Mouse (Mus musculus) brown adipose tissue, adult 24 weeks (tissue): ENCODE measurements around the gene Ccdc163. TPM values are rescaled to one million over a fixed set of nuclear protein-coding genes. Genes with fewer than 3 reads are reported as not detected.

ENCODE experiments used
- H3K27ac ChIP-seq: fragments of 200-500 bp; replicated peaks from 2 replicates; pipeline ENCODE4 v1.5.1; 2012; ENCODE audit warnings: low read depth, mild to moderate bottlenecking, low read length
- H3K4me1 ChIP-seq: fragments of 200-500 bp; 2 replicates; pipeline ENCODE4 v1.6.1; 2012; ENCODE audit warnings: low read length, mixed read lengths; ENCODE audit not compliant: control insufficient read depth, insufficient read depth, insufficient read length
- H3K4me3 ChIP-seq: fragments of 200-500 bp; 2 replicates; pipeline ENCODE4 v1.5.1; 2012; ENCODE audit warnings: low read depth, mild to moderate bottlenecking, low read length, moderate library complexity; ENCODE audit not compliant: insufficient read depth
- polyA plus RNA-seq: library from polyadenylated mRNA; stranded (reverse); fragments of >200 nt; gene quantifications from 2 replicates; pipeline ENCODE4 v1.2.4, GENCODE M21; 2012; ENCODE audit not compliant: missing spikeins, insufficient read depth, insufficient read length

The Ccdc163 gene
- polyA plus RNA-seq, 1 experiment, result 12.3 TPM

DNA sequence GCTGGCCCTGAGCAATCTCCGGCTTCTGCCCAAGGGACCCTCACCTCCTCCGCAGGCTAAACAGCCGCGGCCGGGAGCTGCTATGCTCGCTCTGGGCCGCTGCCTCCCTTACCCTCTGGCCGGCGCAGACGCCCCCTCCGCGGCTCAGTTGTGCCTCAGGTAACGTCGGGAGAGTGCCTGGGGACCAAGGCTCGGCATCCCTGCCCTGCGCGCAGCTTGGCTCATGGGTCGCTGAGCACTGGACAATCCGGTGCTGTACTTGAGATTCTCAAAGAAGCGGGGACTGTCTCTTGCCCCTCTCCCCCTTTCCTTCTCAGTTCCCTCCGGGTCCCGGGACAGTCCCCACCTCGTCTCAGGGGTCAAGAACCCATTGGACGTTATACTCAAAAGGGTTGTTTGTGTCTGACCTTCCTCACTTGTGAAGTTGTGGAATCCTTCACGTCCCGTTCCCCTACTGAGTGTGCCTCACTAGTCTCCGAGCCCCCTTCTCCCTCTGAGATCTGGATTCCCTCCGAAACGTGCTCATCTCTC is 12.9 kb downstream of the Ccdc163 start:
- Histone ChIP-seq H3K4me1 (peaks cover 2% of the 10 kb centered on the region; the same call in 1 of the 2 replicates), H3K4me3 (peak overlapping the region; percentile 84), H3K27ac (no peak overlapping the region)

DNA sequence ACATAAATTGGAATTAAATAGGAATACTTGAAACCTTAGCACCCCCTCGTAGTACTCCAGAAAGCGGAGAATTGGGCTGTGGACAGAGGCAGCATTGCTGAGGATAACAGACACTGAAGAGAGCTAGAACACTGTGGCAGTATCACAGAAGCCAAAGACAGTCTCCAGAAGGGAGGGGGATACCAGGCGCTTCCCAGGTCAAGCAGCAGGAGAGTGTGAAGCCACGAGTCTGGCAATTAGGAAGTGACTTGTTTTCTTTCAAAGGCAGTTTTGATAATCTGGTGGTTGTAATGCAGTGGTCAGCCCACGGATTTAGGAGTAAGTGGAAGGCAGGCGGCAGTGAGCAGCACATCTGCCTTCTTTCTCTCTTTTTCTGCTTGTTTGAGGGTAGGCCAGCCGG is 13.9 kb downstream of the Ccdc163 start:
- peaks cover 2% of the 10 kb centered on the region; the same call in 1 of the 2 replicates for H3K4me1 ChIP-seq
- H3K27ac ChIP-seq, result no peak overlapping the region
- no peak overlapping the region for H3K4me3 ChIP-seq

DNA sequence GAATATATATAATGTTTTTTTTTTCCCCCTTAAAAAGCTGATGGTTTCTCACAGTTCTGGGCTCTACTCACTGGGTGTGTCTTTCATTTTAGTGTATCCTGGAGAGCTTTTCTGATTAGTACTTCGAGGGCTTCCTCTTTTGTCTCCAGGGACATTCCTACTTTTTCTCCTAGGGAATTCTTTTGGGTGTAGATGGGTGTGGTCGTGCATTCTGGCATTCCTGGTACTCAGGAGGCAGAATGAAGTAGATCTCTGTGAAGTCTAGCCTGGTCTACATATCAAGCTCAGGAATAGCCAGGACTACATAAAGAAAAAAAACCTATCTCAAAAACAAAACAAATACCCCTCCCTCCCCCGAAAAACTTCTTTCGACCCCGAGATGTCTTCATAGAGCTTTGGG is 17.1 kb downstream of the Ccdc163 start:
- Histone ChIP-seq H3K4me3 (no peak overlapping the region), H3K4me1 (peaks cover 2% of the 10 kb centered on the region; the same call in 1 of the 2 replicates), H3K27ac (no peak overlapping the region)

DNA sequence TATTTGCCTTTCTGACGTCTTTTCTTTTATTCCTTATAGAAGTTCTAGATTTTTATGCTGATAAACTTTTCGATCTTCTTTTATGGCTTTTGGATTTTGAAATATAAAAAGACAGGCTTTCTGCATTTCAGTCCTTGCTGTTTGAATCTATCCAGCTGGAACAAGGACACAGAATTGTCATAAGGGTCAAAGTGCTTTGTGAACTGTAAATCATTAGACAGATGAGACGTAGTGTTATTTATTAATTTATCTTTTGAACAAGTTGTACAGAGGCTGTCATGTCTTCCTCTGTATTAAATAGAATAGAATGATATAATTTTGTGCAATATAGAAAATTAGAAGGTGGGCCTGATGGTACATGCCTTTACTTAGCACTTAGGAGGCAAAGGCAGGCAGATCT is 19.1 kb downstream of the Ccdc163 start:
- H3K27ac ChIP-seq, result no peak overlapping the region
- H3K4me3 ChIP-seq, result no peak overlapping the region
- no peaks in the 10 kb centered on the region for H3K4me1 ChIP-seq

DNA sequence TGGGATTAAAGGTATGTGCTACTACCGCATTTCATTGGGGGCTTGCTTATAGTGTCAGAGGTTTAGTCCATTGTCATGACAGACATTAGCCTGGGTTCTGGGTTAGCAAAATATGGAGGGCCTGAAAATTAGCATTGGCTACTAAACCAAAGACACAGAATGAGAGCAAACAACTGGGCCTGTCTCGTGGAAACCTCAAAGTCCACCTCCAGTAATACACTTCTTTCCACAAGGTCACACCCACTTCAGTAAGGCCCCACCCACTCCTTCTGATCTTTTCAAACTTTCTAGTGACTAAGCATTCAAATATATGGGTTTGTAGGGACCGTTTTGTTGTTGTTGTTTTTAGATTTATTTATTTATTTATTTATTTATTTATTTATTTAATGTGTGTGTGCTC is 21.2 kb downstream of the Ccdc163 start:
- Histone ChIP-seq H3K4me1 (no peaks in the 10 kb centered on the region), H3K27ac (no peak overlapping the region), H3K4me3 (no peak overlapping the region)

DNA sequence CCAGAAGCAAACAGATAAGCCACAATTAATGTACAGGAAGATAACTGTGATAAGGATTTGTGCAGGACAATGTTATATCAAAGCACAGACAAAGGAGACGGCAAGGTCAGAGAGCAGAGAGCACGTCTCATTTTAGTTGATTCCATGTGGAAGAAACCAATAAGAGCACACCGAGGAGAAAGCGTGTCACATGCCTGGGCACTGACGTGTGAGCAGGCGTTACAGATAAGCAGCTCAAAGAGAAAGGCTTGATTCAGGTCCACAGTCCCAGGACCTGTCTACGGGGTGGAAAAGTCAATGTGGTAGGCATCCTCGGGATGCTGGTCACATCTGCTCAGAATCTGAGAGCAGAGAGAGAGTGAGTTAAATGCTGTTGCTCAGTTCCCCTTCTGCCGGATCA is 22.8 kb downstream of the Ccdc163 start:
- Histone ChIP-seq H3K27ac (no peak overlapping the region), H3K4me1 (no peaks in the 10 kb centered on the region), H3K4me3 (no peak overlapping the region)

DNA sequence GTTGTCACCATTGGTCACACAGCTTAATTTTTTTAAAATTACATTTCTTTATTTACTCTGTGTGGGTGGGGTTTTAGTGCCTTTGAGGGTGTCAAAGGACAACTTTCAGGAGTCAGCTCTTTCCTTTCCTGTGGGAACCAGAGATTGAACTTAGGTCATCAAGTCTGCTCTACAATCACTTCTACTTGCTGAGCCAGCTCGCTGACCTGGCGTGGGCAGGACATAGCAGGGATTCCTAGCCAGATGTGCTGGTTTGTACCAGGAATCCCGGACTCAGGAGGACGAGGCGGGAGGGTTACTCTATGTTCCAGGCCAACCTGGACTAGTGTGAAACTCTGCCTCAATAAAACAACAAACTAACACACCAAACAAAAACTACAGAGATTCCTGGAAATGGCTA is 24.0 kb downstream of the Ccdc163 start:
- Histone ChIP-seq H3K27ac (no peak overlapping the region), H3K4me3 (no peak overlapping the region), H3K4me1 (no peaks in the 10 kb centered on the region)

DNA sequence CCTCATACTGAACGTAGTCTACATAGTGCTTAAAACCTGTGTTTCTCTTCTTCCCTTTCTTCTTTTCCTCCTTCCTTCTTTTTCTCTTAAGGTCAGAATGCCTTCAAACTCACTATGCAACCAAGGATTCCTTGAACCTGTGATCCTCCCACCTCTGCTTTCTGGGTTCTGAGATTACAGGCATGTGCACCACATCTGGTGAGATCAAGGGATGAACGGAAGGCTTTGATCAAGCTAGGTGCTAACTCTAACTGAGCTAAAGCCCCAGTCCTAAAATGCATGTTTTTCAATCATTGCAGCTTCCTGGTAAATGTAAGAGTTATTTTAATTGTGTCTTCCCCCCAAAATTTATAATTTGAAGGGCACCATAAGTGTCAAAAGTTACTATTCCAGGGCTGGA is 26.7 kb downstream of the Ccdc163 start:
- Histone ChIP-seq H3K4me1 (no peaks in the 10 kb centered on the region), H3K4me3 (no peak overlapping the region), H3K27ac (no peak overlapping the region)

DNA sequence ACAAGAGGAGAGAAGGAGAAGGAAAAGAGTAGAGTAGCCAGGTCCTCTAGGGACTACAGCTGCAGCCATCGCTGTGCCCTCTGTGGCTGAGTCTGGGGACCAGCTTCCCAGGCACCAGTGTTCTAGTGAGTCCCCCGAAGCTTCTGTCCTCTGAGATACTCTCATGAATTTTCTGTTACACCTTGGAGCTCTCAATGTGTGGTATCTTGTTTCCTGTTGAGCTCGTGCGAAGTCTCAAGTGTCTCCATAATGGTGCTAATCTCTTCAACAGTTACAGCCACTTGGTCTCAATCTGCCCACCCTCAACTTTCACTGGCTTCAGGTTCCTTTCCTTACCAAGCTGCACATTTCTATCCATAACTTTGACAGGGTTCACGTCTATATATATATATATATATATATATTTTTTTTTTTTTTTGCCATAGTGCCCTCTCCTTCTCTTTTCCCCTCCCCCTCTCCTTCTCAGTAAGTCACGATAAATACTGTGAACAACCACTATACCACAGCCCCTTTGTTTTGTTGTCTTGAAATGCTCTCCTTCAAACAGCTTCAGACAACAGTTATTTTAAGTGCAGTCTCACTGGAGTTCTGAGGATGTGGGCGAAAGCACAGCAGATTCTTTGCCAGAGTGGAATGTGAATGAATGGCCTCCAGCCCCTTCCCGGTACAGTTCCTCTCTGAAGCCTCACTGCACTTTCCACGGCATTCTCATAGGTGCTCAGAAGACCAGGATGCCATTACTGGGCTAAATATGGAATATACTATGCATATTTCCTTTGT is 30.9 kb downstream of the Ccdc163 start:
- Histone ChIP-seq H3K27ac (no peak overlapping the region), H3K4me3 (no peak overlapping the region), H3K4me1 (no peaks in the 10 kb centered on the region)

DNA sequence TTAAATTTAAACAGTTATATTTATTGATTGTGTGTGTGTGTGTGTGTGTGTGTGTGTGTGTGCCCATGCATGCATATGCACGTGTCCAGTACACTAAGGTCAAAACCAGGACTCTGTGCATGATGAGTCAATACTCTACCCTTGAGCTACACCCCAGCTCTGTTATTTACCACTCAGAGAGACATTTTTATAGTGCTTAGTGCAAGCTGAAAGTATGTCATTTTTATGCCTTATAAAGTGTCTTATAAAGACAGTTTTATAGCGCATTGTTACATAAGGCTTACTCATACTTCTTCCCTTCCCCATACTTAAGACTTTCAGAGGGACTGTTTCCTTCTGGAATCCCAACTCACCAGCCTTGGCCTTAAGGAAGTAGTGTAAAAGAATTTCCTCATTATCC is 41.4 kb downstream of the Ccdc163 start:
- Histone ChIP-seq H3K27ac (no peak overlapping the region), H3K4me3 (no peak overlapping the region), H3K4me1 (no peaks in the 10 kb centered on the region)

DNA sequence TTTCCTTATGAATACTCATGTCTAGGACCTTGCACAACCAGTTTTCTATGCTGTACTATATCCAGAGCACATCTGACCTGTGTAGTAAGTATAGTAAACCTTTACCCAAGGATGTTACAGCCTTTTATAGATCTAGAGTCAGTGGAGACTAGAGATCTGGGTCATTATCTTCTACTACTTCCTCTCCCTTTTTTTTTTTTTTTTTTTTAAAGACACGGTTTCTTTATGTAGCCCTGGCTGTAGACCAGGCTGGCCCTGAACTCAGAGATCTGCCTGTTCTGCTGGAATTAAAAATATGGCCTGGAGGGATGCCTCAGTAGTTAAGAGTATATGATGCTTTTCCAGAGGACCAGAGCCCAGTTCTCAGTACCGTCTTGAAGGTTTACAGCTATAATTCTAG is 53.6 kb downstream of the Ccdc163 start:
- Histone ChIP-seq H3K27ac (no peak overlapping the region), H3K4me1 (no peaks in the 10 kb centered on the region), H3K4me3 (no peak overlapping the region)

DNA sequence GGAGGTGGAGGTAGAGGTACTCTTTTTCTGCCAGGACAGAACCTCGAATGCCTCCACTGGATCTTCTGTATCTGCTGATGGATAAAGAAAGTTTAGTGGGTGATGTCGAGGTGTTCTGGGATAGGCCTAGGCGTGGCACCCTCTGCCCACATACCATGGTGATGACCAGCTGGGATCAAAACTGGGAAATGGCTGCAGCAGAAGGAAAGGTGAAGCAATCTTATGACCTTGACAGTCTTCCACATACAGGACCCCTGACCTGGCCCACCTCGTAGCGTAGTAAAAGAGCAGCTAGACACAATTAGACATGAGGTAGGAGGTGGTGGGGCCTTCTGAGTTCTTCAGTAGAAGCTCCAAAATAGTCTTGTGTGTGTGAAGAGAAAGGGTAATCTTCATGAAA is 55.7 kb downstream of the Ccdc163 start:
- H3K4me3 ChIP-seq, result no peak overlapping the region

DNA sequence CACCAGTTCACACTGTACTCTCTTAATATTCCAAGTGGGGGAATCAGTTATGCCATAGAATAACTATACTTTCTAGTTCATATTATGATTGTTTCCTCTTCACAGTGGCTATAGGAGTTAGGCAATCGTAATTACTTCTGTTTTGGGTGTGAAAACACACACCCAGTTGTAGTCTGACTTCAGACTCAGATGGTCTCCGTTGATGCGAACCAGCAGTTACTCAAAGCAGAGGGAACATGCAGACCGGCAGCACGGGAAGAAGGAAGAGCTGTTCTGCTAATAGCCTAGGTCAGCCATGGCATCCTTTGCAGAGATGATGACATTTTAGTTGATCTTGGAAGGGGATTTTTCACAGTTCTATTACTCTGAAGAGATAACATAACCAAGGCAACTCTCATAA is 60.2 kb downstream of the Ccdc163 start:
- Histone ChIP-seq H3K4me1 (no peaks in the 10 kb centered on the region), H3K4me3 (no peak overlapping the region), H3K27ac (no peak overlapping the region)

More for the DNA sequence above, 55.7 kb downstream of the Ccdc163 start:
- Histone ChIP-seq H3K27ac (no peak overlapping the region), H3K4me1 (no peaks in the 10 kb centered on the region)

DNA sequence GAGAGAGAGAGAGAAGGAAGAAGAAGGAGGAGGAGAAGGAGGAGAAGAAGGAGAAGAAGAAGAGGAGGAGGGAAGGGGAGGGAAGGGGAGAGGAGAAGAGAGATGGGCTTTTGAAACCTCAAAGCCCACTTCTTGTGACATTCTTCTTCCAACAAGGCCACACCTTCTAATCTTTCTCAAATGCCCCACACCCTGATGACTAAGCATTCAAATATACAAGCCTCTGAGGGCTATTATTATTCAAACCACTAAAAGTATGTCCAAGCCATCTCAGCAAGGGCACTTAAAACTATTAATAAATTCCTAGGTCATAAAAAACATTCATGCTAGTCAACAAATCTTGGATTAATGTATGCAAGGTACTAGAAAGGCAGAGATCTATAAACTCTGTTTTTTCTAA is 60.8 kb downstream of the Ccdc163 start:
- no peaks in the 10 kb centered on the region for H3K4me1 ChIP-seq
- H3K27ac ChIP-seq, result no peak overlapping the region
- no peak overlapping the region for H3K4me3 ChIP-seq

DNA sequence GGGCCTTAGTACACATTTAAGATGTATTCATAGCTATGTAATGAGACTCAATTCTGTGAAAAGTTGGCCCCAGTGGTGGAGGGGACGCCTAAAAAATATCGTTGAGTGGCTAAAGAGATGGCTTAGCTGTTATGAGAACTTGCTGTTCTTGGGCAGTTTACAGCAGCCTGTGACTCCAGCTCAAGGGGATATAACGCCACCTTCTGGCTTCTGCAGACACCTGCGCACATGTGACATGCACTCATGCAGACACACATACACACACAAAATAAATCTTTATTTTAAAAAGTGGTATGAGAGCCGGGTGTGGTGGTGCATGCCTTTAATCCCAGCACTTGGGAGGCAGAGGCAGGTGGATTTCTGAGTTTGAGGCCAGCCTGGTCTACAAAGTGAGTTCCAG is 68.1 kb downstream of the Ccdc163 start:
- Histone ChIP-seq H3K27ac (no peak overlapping the region), H3K4me1 (no peaks in the 10 kb centered on the region), H3K4me3 (no peak overlapping the region)

DNA sequence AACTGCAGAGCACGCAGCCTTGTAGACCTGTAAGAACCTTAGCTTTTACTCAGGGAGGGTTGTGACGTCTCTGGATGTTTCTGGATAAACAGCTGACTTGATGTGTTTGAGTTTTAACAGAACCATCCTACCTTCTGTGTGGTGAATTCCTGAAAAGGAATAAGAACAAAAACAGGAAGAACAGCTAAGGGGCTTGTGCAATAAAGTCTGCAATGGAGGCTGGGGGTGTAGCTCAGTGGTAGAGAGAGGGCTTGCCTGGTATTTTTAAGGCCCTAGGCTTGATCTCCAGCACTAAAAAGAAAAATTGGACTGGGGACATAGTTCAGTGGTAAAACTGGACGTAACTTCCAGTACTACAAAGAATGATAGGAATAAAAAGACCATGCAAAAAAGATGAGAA is 68.8 kb downstream of the Ccdc163 start:
- Histone ChIP-seq H3K27ac (no peak overlapping the region), H3K4me3 (no peak overlapping the region), H3K4me1 (no peaks in the 10 kb centered on the region)
